Mouse (Mus musculus) megakaryocyte, adult 5-6 weeks (primary cell): Measurements from ENCODE around the gene Aox1. TPM values are rescaled to one million over a fixed set of nuclear protein-coding genes. Genes with fewer than 3 reads are reported as not detected.

Experiments used
- ATAC-seq: 2 replicates; pipeline ENCODE4 v1.8.0; 2016; ENCODE audit warnings: mild to moderate bottlenecking, inconsistent platforms; ENCODE audit not compliant: poor library complexity, severe bottlenecking
- total RNA-seq, 2 experiments: library from RNA; stranded (forward) in 1 of 2; stranded (reverse) in 1 of 2; fragments of 153-499, 151-499 nt in 1 of 2; fragments of 221-1000, 200-1000 nt in 1 of 2; gene quantifications; 2 replicates each; pipeline versions ENCODE4 v1.2.3 to v1.2.4; 2015 to 2017

The Aox1 gene
- total RNA-seq, 2 experiments from 2014 or later, result 0.04 to 0.27 TPM

DNA sequence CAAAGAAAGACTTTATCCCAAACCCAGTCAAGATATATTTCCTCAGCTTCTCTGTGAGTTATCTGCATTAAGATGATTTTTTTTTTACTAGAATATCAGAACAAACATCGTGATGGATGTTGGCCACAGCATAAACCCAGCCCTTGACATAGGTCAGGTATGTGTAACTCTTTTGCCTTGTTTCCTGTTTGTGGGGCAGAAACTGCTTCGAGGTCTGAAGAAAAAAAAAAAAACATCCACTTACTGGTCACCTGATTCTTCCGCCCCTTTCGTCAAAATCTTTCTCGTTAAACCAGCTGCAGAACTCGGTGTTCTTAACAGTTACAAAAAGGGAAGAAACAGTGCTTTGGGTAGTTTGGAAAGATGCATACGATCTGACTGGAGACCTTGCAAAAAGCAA is 72.8 kb downstream of the Aox1 start:
- ATAC-seq, result peak; percentile 51; the same call in 1 of the 2 replicates

DNA sequence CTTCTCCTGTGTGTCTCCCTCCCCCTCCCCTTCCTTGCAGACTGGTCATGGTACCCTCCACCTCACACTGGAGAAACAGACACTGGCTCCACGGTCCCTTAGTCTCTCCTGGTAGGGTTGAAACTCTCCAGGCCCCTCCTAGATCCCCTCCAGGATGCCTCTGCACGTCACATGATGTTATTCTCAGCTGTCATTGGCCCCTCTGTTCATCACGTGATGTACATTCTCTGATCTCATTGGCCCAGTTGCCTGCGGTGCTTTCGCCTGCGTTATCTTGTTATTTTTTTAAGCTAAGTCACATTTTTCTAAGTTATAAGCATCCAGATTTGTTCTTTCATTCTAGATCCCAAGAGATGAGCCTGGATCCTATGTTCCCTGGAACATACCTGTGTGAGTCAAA is 76.0 kb downstream of the Aox1 start:
- ATAC-seq, result no peak

DNA sequence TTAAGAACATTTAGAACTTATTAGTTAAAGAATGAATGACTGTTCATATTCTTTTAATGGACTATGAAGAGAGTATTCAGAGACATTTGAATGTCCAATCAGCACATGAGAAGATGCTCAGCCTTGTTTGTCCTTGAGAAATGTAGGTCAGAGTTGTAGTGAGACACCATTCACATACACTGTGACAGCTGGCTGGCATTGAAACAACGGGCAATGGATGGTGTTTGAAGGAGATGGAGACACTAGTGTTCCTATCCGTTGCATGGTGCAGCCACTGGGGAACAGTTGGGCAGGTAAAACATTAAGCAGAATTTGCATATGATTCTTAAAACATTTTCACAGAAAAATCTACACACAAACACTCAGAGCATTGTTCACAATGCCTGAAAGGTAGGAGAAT is 77.3 kb downstream of the Aox1 start:
- ATAC-seq, result no peak

- ATAC-seq, result no peak
Observed at GRCm38 (mm10) chr1:58110241-58110640, 80.5 kb downstream of the Aox1 start.

DNA sequence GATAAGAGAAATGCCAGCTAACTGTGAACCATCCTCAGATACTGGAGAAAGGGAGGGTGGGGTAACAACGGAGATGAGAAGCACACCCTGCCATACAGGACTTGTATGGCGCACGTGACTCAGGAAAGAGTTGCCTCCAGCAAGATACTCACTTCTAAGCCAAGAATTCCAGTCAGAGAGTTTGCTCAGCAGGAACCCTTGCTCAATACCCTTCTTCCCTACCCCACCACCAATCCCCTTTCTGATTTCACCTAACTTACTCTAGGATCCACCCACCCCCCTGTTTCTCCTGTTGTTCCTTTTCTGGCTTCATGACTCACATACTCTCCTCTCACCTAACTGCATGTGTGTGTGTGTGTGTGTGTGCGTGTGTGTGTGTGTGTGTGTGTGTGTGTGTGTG is 81.6 kb downstream of the Aox1 start:
- no peak for ATAC-seq

DNA sequence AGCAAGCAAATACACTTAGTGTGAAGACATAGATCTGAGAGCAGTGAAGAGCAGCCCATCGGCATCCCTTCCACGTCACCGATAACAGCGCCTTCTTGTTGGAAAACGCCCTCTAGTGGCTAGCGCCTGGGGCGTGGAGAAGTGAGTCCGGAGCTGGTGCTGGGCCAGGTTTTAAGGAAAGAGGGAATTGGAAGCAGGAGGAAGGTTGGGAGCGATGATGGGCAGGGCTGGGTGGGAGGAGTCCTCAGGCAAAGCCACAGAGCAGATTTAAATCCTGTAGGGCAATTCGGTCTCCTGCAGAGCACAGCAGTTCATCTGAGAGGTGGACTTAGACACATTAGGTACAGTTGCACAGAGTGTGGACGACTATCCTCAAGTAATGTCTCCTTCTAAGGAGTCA is 83.1 kb downstream of the Aox1 start, which contains the start of gene Aox3:
TSS of gene Aox3 (plus strand) at position 251 of the 400 bp plus-strand sequence.
- peak; percentile 46; the same call in 1 of the 2 replicates for ATAC-seq

DNA sequence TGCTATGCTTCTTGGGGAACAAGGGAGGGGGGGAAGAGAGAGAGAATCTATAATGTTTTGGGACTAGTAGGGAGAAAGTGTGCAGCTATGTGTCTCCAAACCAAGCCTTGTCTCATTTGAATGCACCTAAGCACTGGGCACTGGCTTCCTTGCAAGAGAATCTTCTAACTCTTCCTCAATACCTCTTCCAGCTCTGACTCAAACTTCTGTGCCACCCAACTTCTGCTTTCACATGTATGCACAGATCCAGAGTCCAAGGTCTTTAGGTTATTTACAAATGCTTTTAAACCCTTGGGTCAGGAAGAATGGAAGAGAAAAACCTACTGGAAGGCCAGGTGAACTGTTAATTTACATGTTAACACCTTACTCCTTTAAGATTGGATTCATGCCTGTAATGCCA is 83.7 kb downstream of the Aox1 start:
- ATAC-seq, result peak; percentile 83

DNA sequence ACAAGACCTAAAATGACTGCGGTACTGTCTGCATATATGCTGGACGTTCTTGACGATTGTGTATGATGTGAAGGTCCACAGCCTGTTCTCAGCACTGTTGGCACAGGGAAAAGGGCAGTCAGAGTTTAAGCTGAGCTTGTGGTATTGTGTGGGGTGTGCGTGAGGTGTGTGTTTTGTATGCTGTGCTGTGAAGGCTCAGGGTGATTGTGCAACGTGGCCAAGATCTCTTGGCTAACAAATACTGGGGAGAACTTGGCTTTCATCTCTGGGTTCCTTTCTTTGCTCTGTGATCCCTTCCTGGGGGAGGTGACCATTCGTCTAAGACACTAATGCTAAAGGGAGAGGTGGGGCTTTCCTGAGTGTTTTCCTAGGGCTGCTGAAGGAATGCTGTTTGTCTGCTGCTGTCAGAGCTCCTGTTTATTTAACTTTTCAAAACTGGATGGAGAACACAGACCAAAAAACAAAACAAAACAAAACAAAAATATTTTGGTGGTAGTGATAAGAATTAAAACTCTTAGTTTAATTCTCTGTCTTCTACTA is 84.4 kb downstream of the Aox1 start:
- ATAC-seq, result peak; percentile 46; the same call in 1 of the 2 replicates

GRCm38 (mm10) chr1:58114666-58115375 is 85.1 kb downstream of the Aox1 start:
- ATAC-seq, result peak; percentile 53; the same call in 1 of the 2 replicates

GRCm38 (mm10) chr1:58118231-58118630 is 88.5 kb downstream of the Aox1 start:
- no peak for ATAC-seq

- no peak for ATAC-seq
Observed at GRCm38 (mm10) chr1:58124901-58125300, 95.2 kb downstream of the Aox1 start.

DNA sequence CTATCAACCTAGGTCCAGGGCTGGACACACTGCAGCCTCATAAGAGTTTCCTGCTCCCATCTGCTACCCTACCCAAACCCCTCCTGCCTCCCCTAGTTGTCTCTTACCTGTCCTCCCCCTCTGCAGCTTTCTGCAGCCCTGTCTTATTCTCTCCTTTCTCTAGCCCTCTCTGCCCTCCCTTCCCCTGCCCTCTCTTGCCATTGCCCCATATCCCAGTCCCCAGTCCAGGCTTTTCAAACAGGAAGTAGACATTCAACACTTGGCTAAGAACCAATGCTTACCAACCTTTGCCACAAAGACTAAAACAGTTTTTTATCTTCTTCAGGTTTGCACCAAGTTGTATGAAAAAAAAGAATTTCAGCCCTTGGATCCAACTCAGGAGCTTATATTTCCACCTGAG is 108.2 kb downstream of the Aox1 start:
- no peak for ATAC-seq

DNA sequence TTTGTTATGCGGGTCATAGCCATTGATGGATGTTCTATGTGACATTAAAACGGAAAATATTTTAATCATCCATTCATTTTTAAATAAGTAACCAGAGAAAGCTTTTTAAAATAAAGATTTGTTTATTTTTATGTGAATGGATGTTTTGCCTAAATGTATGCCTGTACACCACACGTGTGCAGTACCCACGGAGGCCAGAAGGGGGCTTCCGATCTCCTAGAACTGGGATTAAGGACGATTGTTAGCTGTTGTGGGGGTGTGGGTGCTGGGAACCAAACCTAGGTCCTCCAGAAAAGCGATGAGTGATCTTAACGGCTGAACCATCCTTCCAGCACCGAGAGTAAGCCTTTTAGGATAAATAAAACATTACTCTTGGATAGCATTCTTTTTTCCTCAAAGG is 109.3 kb downstream of the Aox1 start:
- ATAC-seq, result no peak

DNA sequence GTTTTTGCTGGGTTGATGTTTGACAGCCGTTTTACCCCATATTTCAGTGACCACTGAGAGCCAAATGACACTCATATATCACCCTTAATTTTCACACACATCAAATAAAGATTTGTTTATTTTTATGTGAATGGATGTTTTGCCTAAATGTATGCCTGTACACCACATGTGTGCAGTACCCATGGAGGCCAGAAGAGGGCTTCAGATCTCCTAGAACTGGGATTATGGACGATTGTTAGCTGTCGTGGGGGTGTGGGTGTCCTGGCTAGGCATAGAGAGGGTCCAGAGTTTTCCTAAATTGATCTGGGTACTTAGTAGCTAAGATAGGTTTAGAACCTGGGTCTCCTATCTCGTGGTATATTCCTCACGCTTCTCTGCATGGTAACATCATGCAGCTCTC is 110.9 kb downstream of the Aox1 start:
- no peak for ATAC-seq

GRCm38 (mm10) chr1:58144384-58145069 is 114.8 kb downstream of the Aox1 start:
- no peak for ATAC-seq

DNA sequence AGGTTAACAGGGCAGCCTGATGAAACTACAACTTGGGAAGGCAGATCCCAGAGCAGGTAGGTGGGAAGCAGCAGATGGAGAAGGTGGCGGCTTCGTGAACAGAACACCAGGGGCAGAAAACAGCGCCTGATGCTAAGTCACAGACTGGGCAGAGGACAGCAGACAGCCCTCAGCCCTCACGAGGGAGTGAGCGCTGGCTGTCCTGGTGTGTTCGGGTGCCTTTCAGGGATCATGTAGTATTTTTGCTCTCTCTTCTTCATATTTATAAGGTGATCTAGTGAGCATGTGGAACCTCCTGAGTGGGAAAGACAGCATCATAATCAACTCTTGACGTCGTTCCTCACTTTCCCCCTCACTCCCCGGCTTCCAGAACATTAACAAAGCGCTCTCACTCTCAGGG is 116.3 kb downstream of the Aox1 start:
- no peak for ATAC-seq

DNA sequence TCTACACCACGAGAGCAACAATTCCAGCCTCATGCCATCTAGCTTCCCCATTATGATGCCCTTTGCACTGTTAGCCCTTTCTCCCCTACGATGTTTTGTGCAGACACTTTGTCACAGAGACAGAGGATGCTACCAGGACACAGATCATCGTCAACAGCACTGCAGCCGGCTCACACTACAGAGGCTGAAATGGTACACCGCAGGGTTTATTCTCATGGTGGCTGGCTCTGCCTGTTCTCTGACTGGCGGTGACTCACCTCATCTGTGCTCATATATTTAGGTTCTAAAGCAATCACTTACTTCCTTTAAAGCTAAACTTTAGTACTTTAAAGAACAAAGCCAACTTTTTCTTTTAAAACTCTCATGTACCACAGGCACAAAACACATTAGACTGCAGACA is 118.0 kb downstream of the Aox1 start:
- no peak for ATAC-seq

GRCm38 (mm10) chr1:58152247-58152646 is 122.5 kb downstream of the Aox1 start:
- ATAC-seq, result no peak
